Mouse (Mus musculus) midbrain, embryonic 16.5 days (tissue): ENCODE data around the gene St6galnac3. TPM values are rescaled to one million over a fixed set of nuclear protein-coding genes. Genes with fewer than 3 reads are reported as not detected.

Experiments used
- ATAC-seq: fragments of 200-750 bp; cut with Nextera tagmentation; 2 replicates; pipeline ENCODE4 v1.8.0; 2017; ENCODE audit warnings: moderate TSS enrichment
- H3K27ac ChIP-seq: fragments of 300-500 bp; sonication (generic); 2 replicates; pipeline ENCODE4 v1.5.1; 2014; ENCODE audit warnings: mild to moderate bottlenecking, low read length, mixed read lengths
- H3K27me3 ChIP-seq: fragments of 300-500 bp; sonication (generic); 2 replicates; pipeline ENCODE4 v1.6.1; 2014; ENCODE audit warnings: low read depth, low read length, mixed read lengths; ENCODE audit not compliant: control insufficient read depth, insufficient read depth
- H3K36me3 ChIP-seq: fragments of 300-500 bp; sonication (generic); 2 replicates; pipeline ENCODE4 v1.6.1; 2014; ENCODE audit warnings: mild to moderate bottlenecking, low read length, moderate library complexity, mixed read lengths; ENCODE audit not compliant: control insufficient read depth, insufficient read depth
- H3K4me1 ChIP-seq: fragments of 300-500 bp; sonication (generic); 2 replicates; pipeline ENCODE4 v1.6.1; 2014; ENCODE audit warnings: mild to moderate bottlenecking, low read length, mixed read lengths; ENCODE audit not compliant: control insufficient read depth, insufficient read depth
- H3K4me2 ChIP-seq: fragments of 300-500 bp; sonication (generic); 2 replicates; pipeline ENCODE4 v1.6.1; 2014; ENCODE audit warnings: mild to moderate bottlenecking, low read length, mixed read lengths
- H3K4me3 ChIP-seq: fragments of 300-500 bp; sonication (generic); 2 replicates; pipeline ENCODE4 v1.5.1; 2014; ENCODE audit warnings: low read depth, mild to moderate bottlenecking, low read length, moderate library complexity, mixed read lengths
- H3K9ac ChIP-seq: fragments of 300-500 bp; sonication (generic); 2 replicates; pipeline ENCODE4 v1.6.1; 2014; ENCODE audit warnings: low read depth, low read length, mixed read lengths
- H3K9me3 ChIP-seq: fragments of 300-500 bp; sonication (generic); replicated peaks from 2 replicates; pipeline ENCODE4 v1.6.1; 2014; ENCODE audit warnings: mild to moderate bottlenecking, low read length, mixed read lengths; ENCODE audit not compliant: control insufficient read depth, poor library complexity, severe bottlenecking
- WGBS: fragments of 180-500 bp; shearing (Covaris S2); extraction: QIAGEN DNeasy Blood & Tissue Kit; methylation state at CpG from one replicate; pipeline ENCODE4 v1.1.7; 2014; 5-methylcytosine and 5-hydroxymethylcytosine counted together
- polyA plus RNA-seq: library from polyadenylated mRNA; unstranded; fragments of >200 nt; fragmentation: Nextera tagmentation; extraction: Ambion mirVana; gene quantifications from 2 replicates; pipeline ENCODE4 v1.2.1, GENCODE M21; 2015

St6galnac3 gene
- polyA plus RNA-seq, 1 experiment from 2014 or later, result 19.1 TPM

DNA sequence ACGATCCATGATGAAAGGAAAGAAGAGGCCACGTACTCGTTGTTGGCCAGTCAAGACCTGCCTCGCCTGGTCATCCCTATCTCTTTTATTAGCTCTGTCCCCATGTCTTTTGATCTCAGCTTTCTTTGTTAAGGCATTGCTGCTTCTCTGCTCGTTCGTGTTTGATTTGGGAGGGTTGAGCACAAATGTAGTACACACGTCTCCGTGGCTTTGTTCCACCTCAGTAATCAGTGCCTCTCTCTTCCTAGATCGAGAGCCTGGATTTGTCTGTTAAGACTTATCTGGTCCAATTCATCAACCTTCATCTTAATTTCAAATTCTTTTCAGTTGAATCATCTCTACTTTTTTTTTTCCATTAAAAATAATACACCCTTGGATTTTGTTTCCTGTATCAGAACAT is 308.0 kb downstream of the St6galnac3 start:
- WGBS, result 25% methylated on average over 9 of the region's 9 CpGs
- no peak overlapping the region for H3K27ac ChIP-seq

GRCm38 (mm10) chr3:153416383-153416782 is 308.6 kb downstream of the St6galnac3 start:
- no peak for ATAC-seq
- Histone ChIP-seq H3K4me1 (peaks cover 7% of the 10 kb centered on the region; the same call in 1 of the 2 replicates), H3K27ac (no peak overlapping the region), H3K9me3 (no peaks in the 10 kb centered on the region), H3K36me3 (no peaks in the 10 kb centered on the region), H3K4me2 (no peak overlapping the region), H3K27me3 (no peaks in the 10 kb centered on the region), H3K4me3 (no peak overlapping the region), H3K9ac (no peak overlapping the region)
- 66% methylated on average over 4 of the region's 4 CpGs for WGBS

More for the DNA sequence above, 308.0 kb downstream of the St6galnac3 start:
- no peak overlapping the region for H3K4me3 ChIP-seq
- no peak overlapping the region for H3K4me2 ChIP-seq
- H3K27me3 ChIP-seq, result no peaks in the 10 kb centered on the region
- H3K9ac ChIP-seq, result no peak overlapping the region
- no peaks in the 10 kb centered on the region for H3K36me3 ChIP-seq
- H3K9me3 ChIP-seq, result no peaks in the 10 kb centered on the region
- peaks cover 13% of the 10 kb centered on the region; the same call in 1 of the 2 replicates for H3K4me1 ChIP-seq
- no peak for ATAC-seq

DNA sequence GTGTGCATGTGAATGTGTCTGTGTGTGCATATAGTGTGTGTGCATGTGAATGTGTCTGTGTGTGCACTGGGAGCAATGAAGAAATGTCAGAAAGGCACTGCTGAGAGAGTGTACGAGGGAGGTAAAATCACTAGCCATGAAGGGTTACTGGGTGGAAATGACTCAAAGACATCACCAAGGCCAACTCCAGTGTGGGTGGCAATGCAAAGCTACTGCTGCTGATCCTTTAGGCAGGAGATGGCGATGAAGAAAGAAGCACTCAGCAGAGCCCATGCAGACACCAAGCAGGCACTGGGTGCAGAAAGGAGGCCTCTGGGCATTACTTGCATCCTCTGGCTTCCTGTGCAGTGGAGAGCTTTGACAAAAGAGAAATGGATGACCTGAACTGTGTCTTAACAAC is 310.8 kb downstream of the St6galnac3 start:
- Histone ChIP-seq H3K27me3 (no peaks in the 10 kb centered on the region), H3K4me2 (no peak overlapping the region), H3K4me1 (no peaks in the 10 kb centered on the region), H3K36me3 (no peaks in the 10 kb centered on the region), H3K4me3 (no peak overlapping the region), H3K9me3 (no peaks in the 10 kb centered on the region), H3K9ac (no peak overlapping the region), H3K27ac (no peak overlapping the region)
- 82% methylated on average over 2 of the region's 2 CpGs for WGBS
- no peak for ATAC-seq

- Histone ChIP-seq H3K36me3 (no peaks in the 10 kb centered on the region), H3K27ac (no peak overlapping the region), H3K9ac (no peak overlapping the region), H3K9me3 (no peaks in the 10 kb centered on the region), H3K4me1 (peaks cover 12% of the 10 kb centered on the region), H3K4me3 (no peak overlapping the region), H3K27me3 (no peaks in the 10 kb centered on the region), H3K4me2 (no peak overlapping the region)
- WGBS, result 45% methylated on average over 9 of the region's 9 CpGs
- ATAC-seq, result no peak
Observed at GRCm38 (mm10) chr3:153409286-153409685, 315.7 kb downstream of the St6galnac3 start.

DNA sequence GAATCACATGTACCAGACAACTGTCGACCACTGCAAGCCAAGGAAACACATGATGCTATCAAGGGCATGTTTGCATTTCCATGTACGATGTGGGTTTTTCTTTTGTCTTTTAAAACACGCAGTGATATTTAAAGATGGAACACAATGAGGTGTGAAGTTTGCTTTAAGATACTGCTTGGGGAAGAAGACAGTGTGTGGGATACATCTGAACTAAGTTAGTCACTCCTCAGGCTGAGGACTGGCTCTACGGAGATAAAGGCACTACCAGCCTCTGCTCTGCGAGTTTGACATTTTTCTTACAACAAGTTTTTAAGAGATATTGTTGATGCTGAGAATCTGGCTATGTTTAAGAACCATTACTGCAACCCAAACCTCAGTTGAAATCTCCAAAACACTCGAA is 316.6 kb downstream of the St6galnac3 start:
- no peaks in the 10 kb centered on the region for H3K9me3 ChIP-seq
- H3K36me3 ChIP-seq, result no peaks in the 10 kb centered on the region
- ATAC-seq, result no peak
- WGBS, result 92% methylated on average over 6 of the region's 6 CpGs
- no peak overlapping the region for H3K4me2 ChIP-seq
- no peak overlapping the region for H3K9ac ChIP-seq
- H3K4me1 ChIP-seq, result peaks cover 12% of the 10 kb centered on the region
- no peak overlapping the region for H3K4me3 ChIP-seq
- H3K27me3 ChIP-seq, result no peaks in the 10 kb centered on the region
- H3K27ac ChIP-seq, result no peak overlapping the region

DNA sequence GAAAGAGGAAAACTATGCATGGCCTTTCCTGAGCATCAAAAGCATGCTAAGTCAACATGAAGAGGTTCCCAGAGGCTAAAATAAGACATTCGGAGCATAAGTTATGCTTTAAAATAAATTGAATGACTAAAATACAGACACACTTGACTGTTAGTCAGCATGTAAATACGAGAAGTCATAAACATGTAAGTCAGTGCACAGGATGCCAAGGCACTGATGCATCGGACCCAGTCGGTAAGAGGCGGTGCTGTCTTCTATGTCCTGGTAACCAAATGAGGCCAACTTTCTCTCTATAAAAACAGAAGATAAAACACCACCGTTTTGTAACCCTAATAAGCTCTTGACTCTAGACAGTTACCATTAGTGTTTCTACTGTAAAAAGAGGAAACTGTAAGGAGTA is 317.3 kb downstream of the St6galnac3 start:
- no peak for ATAC-seq
- Histone ChIP-seq H3K4me3 (no peak overlapping the region), H3K9me3 (no peaks in the 10 kb centered on the region), H3K4me1 (peaks cover 12% of the 10 kb centered on the region), H3K27me3 (no peaks in the 10 kb centered on the region), H3K4me2 (no peak overlapping the region), H3K9ac (no peak overlapping the region), H3K36me3 (no peaks in the 10 kb centered on the region), H3K27ac (no peak overlapping the region)
- WGBS, result 89% methylated on average over 6 of the region's 6 CpGs

DNA sequence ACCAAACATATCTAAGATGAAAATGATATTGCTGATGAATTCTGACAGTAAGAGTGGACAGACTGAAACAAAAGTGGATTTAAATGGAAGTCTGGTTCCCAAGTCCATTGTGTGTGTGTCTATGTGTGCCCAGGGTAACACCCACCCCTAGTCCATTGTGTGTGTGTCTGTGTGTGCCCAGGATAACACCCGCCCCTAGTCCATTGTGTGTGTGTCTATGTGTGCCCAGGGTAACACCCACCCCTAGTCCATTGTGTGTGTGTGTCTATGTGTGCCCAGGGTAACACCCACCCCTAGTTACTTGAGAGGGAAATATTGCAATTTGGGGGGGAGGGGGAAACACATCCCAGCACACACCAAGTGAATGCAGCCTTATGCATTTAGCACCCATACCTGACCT is 318.1 kb downstream of the St6galnac3 start:
- H3K27ac ChIP-seq, result no peak overlapping the region
- ATAC-seq, result no peak
- no peak overlapping the region for H3K9ac ChIP-seq
- H3K4me1 ChIP-seq, result peaks cover 12% of the 10 kb centered on the region
- H3K4me3 ChIP-seq, result no peak overlapping the region
- WGBS, result 92% methylated on average over 1 of the region's 1 CpGs
- H3K36me3 ChIP-seq, result no peaks in the 10 kb centered on the region
- no peaks in the 10 kb centered on the region for H3K9me3 ChIP-seq
- no peak overlapping the region for H3K4me2 ChIP-seq
- no peaks in the 10 kb centered on the region for H3K27me3 ChIP-seq

DNA sequence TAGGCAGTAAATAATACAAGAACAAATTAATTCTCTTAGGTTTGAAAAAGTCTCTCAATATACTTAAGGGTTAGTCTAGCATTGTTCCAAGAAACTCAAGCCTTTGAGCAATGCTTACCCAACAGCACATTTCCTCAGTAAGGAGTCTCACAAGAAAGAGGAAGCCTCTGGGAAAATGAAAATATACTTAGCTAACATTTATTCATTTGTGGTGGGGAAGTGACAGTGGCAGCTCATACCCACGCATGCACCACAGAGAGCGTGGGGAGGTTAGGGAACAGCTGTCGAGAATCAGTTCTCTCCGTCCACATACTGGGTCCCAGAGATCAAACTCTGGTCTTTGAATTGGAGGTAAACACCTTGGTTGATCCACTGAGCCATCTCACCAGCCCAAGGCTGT is 318.8 kb downstream of the St6galnac3 start:
- H3K27me3 ChIP-seq, result no peaks in the 10 kb centered on the region
- peak overlapping the region; percentile 35; the same call in 1 of the 2 replicates for H3K27ac ChIP-seq
- H3K9ac ChIP-seq, result no peak overlapping the region
- no peak overlapping the region for H3K4me3 ChIP-seq
- H3K4me2 ChIP-seq, result no peak overlapping the region
- no peak for ATAC-seq
- no peaks in the 10 kb centered on the region for H3K36me3 ChIP-seq
- 81% methylated on average over 4 of the region's 4 CpGs for WGBS
- no peaks in the 10 kb centered on the region for H3K9me3 ChIP-seq
- H3K4me1 ChIP-seq, result peaks cover 12% of the 10 kb centered on the region

- Histone ChIP-seq H3K4me3 (no peak overlapping the region), H3K9me3 (no peaks in the 10 kb centered on the region), H3K27ac (peak overlapping the region; percentile 35), H3K4me1 (peaks cover 12% of the 10 kb centered on the region), H3K4me2 (no peak overlapping the region), H3K27me3 (no peaks in the 10 kb centered on the region), H3K9ac (no peak overlapping the region), H3K36me3 (no peaks in the 10 kb centered on the region)
- WGBS, result 26% methylated on average over 10 of the region's 10 CpGs
- ATAC-seq, result no peak
Observed at GRCm38 (mm10) chr3:153405643-153406042, 319.3 kb downstream of the St6galnac3 start.
